28 mouse cellular contexts compared by ENCODE assay signal in the genomic region with DNA sequence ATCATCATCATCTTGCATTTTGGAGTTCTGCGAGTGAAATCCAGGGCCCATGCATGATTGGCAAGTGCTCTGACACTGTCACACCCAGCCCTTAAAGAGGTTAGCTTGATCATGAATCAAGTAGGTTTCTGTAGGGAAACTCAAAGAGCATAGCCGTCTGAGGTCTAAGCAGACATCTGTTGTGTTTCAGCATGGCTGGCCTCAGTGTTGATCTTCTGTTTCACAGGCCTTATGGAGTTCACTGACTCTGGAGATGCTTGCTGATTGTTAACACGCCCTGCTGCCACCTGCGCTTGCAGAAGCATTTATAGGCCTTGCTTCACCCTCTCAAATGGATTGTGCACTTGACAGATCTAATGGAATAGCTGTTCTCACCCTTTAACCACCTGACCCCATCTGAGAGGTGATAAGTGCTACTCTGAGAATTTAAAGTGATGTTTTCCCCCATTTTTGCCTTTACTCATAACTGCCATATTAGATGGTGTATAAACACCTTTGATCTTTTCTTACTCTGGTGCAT.
DNase-seq lines count a peak whose midpoint lies in the region; ATAC-seq and TF ChIP-seq lines count a peak whose summit lies in the region.
"Had no signal": no experiment of that assay in that cellular context is flagged by ENCODE, and none has a peak within 500 bp of the region (broad histone marks: within the 10 kb centered on the region; RNA-seq: fewer than 3 reads in every experiment).

No protein-coding gene starts in this region.

- WGBS in hindbrain, postnatal 0 days: 71% methylated on average over 4 of the region's 4 CpGs
- WGBS in hindbrain, embryonic 10.5 days: 77% methylated on average over 4 of the region's 4 CpGs
- 79% methylated on average over 4 of the region's 4 CpGs for WGBS in midbrain, postnatal 0 days
- 86% methylated on average over 4 of the region's 4 CpGs for WGBS in midbrain, embryonic 10.5 days

- peak; percentile 15 to 24 for DNase-seq in cerebellum, postnatal 10 days
- no peak for DNase-seq in cerebellum, adult 9-11 months
- DNase-seq in hindbrain, postnatal 0 days (ENCODE audit: low spot score): peak; percentile 37
- no peak for DNase-seq in hindbrain, embryonic 10.5 days (ENCODE audit: low spot score)
- peak; percentile 56 for DNase-seq in midbrain, postnatal 0 days (ENCODE audit: low spot score)
- no peak for DNase-seq in midbrain, embryonic 10.5 days (ENCODE audit: low spot score)
- DNase-seq in retina, postnatal 1 day: peak; percentile 22
- DNase-seq in urinary bladder, postnatal 14 days (ENCODE audit: low spot score): no peak
- DNase-seq: adrenal gland, adult 8-10 months; adrenal gland, postnatal 25 days; cerebellum, adult 18-20 months; cerebellum, adult 9-10 months; cerebellum, postnatal 36 days; forebrain, postnatal 0 days; gastrocnemius, postnatal 10 days; gastrocnemius, postnatal 36 days; heart, adult 2 months; heart, postnatal 14 days had no signal

- H3K36me3 ChIP-seq in hindbrain, postnatal 0 days (ENCODE audit: insufficient read depth, low read length): no peaks in the 10 kb centered on the region
- H3K36me3 ChIP-seq in hindbrain, embryonic 10.5 days: no peaks in the 10 kb centered on the region
- no peaks in the 10 kb centered on the region for H3K36me3 ChIP-seq in midbrain, postnatal 0 days (ENCODE audit: insufficient read depth, low read length)
- no peaks in the 10 kb centered on the region for H3K36me3 ChIP-seq in midbrain, embryonic 10.5 days
- H3K36me3 ChIP-seq: embryonic facial prominence, embryonic 13.5 days; heart, embryonic 10.5 days; heart, embryonic 13.5 days; hindbrain, embryonic 13.5 days had no signal

- H3K9ac ChIP-seq in hindbrain, postnatal 0 days (replicated peaks; ENCODE audit: low read length): no peak overlapping the region
- H3K9ac ChIP-seq in midbrain, postnatal 0 days (replicated peaks; ENCODE audit: low read length, poor library complexity, severe bottlenecking): no peak overlapping the region
- H3K9ac ChIP-seq: embryonic facial prominence, embryonic 13.5 days; forebrain, postnatal 0 days; heart, embryonic 13.5 days; hindbrain, embryonic 13.5 days had no signal

- H3K4me2 ChIP-seq in hindbrain, postnatal 0 days (ENCODE audit: low read depth, low read length): no peak overlapping the region
- no peak overlapping the region for H3K4me2 ChIP-seq in midbrain, postnatal 0 days (ENCODE audit: low read depth, low read length, poor library complexity, severe bottlenecking)
- H3K4me2 ChIP-seq: embryonic facial prominence, embryonic 13.5 days; heart, embryonic 13.5 days; hindbrain, embryonic 13.5 days had no signal

- H3K4me3 ChIP-seq in hindbrain, postnatal 0 days (ENCODE audit: low read length): no peak overlapping the region
- no peak overlapping the region for H3K4me3 ChIP-seq in hindbrain, embryonic 10.5 days
- no peak overlapping the region for H3K4me3 ChIP-seq in midbrain, postnatal 0 days (ENCODE audit: low read depth, low read length)
- H3K4me3 ChIP-seq in midbrain, embryonic 10.5 days: no peak overlapping the region
- H3K4me3 ChIP-seq: embryonic facial prominence, embryonic 13.5 days; erythroblast, embryonic 14.5 days; heart, adult 2 months; heart, embryonic 10.5 days; heart, embryonic 13.5 days; hindbrain, embryonic 13.5 days had no signal

- H3K9me3 ChIP-seq in hindbrain, postnatal 0 days (ENCODE audit: low read length): no peaks in the 10 kb centered on the region
- H3K9me3 ChIP-seq in hindbrain, embryonic 10.5 days: no peaks in the 10 kb centered on the region
- no peaks in the 10 kb centered on the region for H3K9me3 ChIP-seq in midbrain, postnatal 0 days (ENCODE audit: low read length)
- no peaks in the 10 kb centered on the region for H3K9me3 ChIP-seq in midbrain, embryonic 10.5 days (replicated peaks)
- H3K9me3 ChIP-seq: embryonic facial prominence, embryonic 13.5 days; heart, embryonic 10.5 days; heart, embryonic 13.5 days; hindbrain, embryonic 13.5 days had no signal

- TF ChIP-seq CTCF in hindbrain, postnatal 0 days (IDR thresholded peaks at IDR 0.05; ENCODE audit: low read depth): no peak
- no peak for TF ChIP-seq CTCF in midbrain, postnatal 0 days (IDR thresholded peaks at IDR 0.05)

- H3K27ac ChIP-seq in hindbrain, postnatal 0 days: no peak overlapping the region
- H3K27ac ChIP-seq in hindbrain, embryonic 10.5 days: no peak overlapping the region
- H3K27ac ChIP-seq in midbrain, postnatal 0 days (ENCODE audit: low read depth, low read length): no peak overlapping the region
- no peak overlapping the region for H3K27ac ChIP-seq in midbrain, embryonic 10.5 days (replicated peaks)
- H3K27ac ChIP-seq: embryonic facial prominence, embryonic 13.5 days; heart, adult 2 months; heart, embryonic 10.5 days; heart, embryonic 13.5 days; hindbrain, embryonic 13.5 days had no signal

- no peaks in the 10 kb centered on the region for H3K4me1 ChIP-seq in hindbrain, postnatal 0 days (ENCODE audit: insufficient read depth, low read length)
- H3K4me1 ChIP-seq in hindbrain, embryonic 10.5 days (replicated peaks): no peaks in the 10 kb centered on the region
- no peaks in the 10 kb centered on the region for H3K4me1 ChIP-seq in midbrain, postnatal 0 days (ENCODE audit: insufficient read depth, low read length)
- H3K4me1 ChIP-seq in midbrain, embryonic 10.5 days: no peaks in the 10 kb centered on the region
- H3K4me1 ChIP-seq: embryonic facial prominence, embryonic 13.5 days; heart, embryonic 10.5 days; heart, embryonic 13.5 days; hindbrain, embryonic 13.5 days had no signal

- ATAC-seq in hindbrain, postnatal 0 days: peak; percentile 64
- ATAC-seq in midbrain, postnatal 0 days (ENCODE audit: low FRiP score): no peak
- ATAC-seq: activated CD4-positive, CD25-positive, alpha-beta regulatory T cell, adult 4 months; forebrain, embryonic 14.5 days; forebrain, postnatal 0 days; hindbrain, embryonic 16.5 days; inflammation-experienced regulatory T-cells, adult 6 months; intestine, embryonic 16.5 days had no signal

- no peaks in the 10 kb centered on the region for H3K27me3 ChIP-seq in hindbrain, postnatal 0 days (ENCODE audit: insufficient read depth, low read length)
- no peaks in the 10 kb centered on the region for H3K27me3 ChIP-seq in hindbrain, embryonic 10.5 days (ENCODE audit: insufficient read depth, poor library complexity, severe bottlenecking)
- no peaks in the 10 kb centered on the region for H3K27me3 ChIP-seq in midbrain, postnatal 0 days (ENCODE audit: insufficient read depth, low read length)
- no peaks in the 10 kb centered on the region for H3K27me3 ChIP-seq in midbrain, embryonic 10.5 days (ENCODE audit: low read depth, poor library complexity, severe bottlenecking)
- H3K27me3 ChIP-seq: embryonic facial prominence, embryonic 13.5 days; heart, embryonic 13.5 days; hindbrain, embryonic 13.5 days had no signal

Comparison
In these comparisons a context has a peak if more than half of its experiments do, and no peak if none do; other contexts are left out.
1. DNase-seq: peak in cerebellum, postnatal 10 days (2 of 2), hindbrain, postnatal 0 days (single experiment), midbrain, postnatal 0 days (single experiment) and retina, postnatal 1 day (single experiment); none in cerebellum, adult 9-11 months (single experiment), hindbrain, embryonic 10.5 days (single experiment), midbrain, embryonic 10.5 days (single experiment) and urinary bladder, postnatal 14 days (single experiment).